Mouse (Mus musculus) activated CD4-positive, CD25-positive, alpha-beta regulatory T cell, adult 9 weeks (primary cell): ENCODE measurements around the gene Esrrb. TPM values are rescaled to one million over a fixed set of nuclear protein-coding genes. Genes with fewer than 3 reads are reported as not detected.

Experiments used
- polyA plus RNA-seq: library from polyadenylated mRNA; unstranded; fragments of 100-300 nt; shearing (Covaris generic); gene quantifications from one replicate; pipeline ENCODE4 v1.2.1, GENCODE M21; 2017

Gene Esrrb
- not detected for polyA plus RNA-seq

GRCm38 (mm10) chr12:86360696-86361631 is at the start of gene Esrrb:
Gene Esrrb (plus strand): TSS chr12:86361117.

Other genes with a start within 250 kb of the Esrrb start
- gene Gpatch2l, start 119.3 kb upstream of the Esrrb start, polyA plus RNA-seq = 35.9 TPM